Mouse (Mus musculus) cerebellum, adult 2 months (tissue): ENCODE results near the gene Smarca5.

Experiments
- CTCF ChIP-seq: fragments of 200-500 bp; IDR thresholded peaks from 2 replicates; pipeline ENCODE4 v1.5.1; 2011; ENCODE audit warnings: low read depth, mild to moderate bottlenecking, control low read depth, low read length, moderate library complexity, borderline replicate concordance; ENCODE audit not compliant: insufficient read depth
- POLR2A ChIP-seq: fragments of 200-500 bp; IDR thresholded peaks from 2 replicates; pipeline ENCODE4 v1.6.1; 2011; ENCODE audit warnings: low read length, control low read depth, borderline replicate concordance; ENCODE audit not compliant: insufficient read depth

- TF ChIP-seq POLR2A (no peak), CTCF (no peak)
These were observed 78.2 kb downstream of the Smarca5 start for GRCm38 (mm10) chr8:80661055-80661454.
